Mouse (Mus musculus): ENCODE measurements around the gene Hcar1. TPM values are rescaled to one million over a fixed set of nuclear protein-coding genes. Genes with fewer than 3 reads are reported as not detected.

The Hcar1 gene
- total and polyA plus RNA-seq, 2 experiments from 2014 or later, result 0.18 to 5.3 TPM

DNA sequence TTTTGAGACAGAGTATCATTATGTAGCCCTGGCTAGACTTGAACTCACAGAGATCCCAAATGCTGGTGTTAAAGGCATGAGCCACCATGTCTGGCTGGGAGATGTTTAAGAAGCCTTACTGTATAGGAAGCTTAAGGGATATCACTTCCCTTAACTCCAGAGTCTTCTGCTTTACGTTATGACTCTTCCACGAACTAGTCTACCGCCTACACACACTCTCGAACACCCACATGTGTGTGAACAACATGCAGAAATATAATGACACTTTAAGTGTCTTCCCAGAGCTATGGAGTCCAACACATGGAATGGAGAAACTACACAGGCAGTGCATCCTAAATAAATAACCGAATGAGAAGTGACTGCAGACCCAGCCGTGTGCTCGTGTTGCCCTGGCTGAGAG, 4.1 kb upstream of the Hcar1 start:
- Histone ChIP-seq H3K36me3 (replicated peaks; ENCODE audit: control insufficient read depth, insufficient read depth, low read length) (no peaks in the 10 kb centered on the region), H3K9me3 (replicated peaks; ENCODE audit: control insufficient read depth, low read length) (no peaks in the 10 kb centered on the region), H3K4me2 (ENCODE audit: low read depth, low read length) (no peak overlapping the region), H3K4me1 (ENCODE audit: control insufficient read depth, insufficient read depth) (no peaks in the 10 kb centered on the region), H3K27ac (ENCODE audit: low read depth) (no peak overlapping the region), H3K4me3 (ENCODE audit: low read depth, low read length) (no peak overlapping the region), H3K9ac (replicated peaks; ENCODE audit: low read depth, low read length) (no peak overlapping the region), H3K27me3 (ENCODE audit: control insufficient read depth, insufficient read depth, low read length) (no peaks in the 10 kb centered on the region)
- WGBS, result 70% methylated on average over 7 of the region's 7 CpGs
- ATAC-seq (ENCODE audit: insufficient read depth, low read depth) (no peak), DNase-seq (ENCODE audit: low spot score) (no peak)
- no peak for TF ChIP-seq EP300 (IDR thresholded peaks at IDR 0.05; ENCODE audit: low read depth)
- TF ChIP-seq CTCF (IDR thresholded peaks at IDR 0.05; ENCODE audit: low read depth), result no peak

DNA sequence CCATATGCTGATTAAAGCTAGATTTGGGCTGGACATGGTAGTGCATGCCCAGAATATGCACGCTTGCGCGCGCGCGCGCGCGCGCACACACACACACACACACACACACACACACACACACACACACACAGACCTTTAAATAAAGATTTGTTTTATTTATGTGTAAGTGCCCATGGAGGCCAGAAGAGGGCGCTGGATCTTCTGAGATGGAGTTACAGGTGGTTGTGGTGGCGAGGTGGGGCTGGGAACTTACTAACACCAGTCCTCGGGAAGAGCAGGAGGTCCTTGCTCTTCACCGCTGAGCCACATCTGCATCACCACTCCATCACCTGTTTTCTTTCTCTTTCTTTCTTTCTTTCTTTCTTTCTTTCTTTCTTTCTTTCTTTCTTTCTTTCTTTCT, 958 bp upstream of the Hcar1 start:
- H3K9me3 ChIP-seq (replicated peaks; ENCODE audit: control insufficient read depth, low read length), result no peaks in the 10 kb centered on the region
- TF ChIP-seq CTCF (IDR thresholded peaks at IDR 0.05; ENCODE audit: low read depth), result no peak
- TF ChIP-seq EP300 (IDR thresholded peaks at IDR 0.05; ENCODE audit: low read depth), result no peak
- no peak overlapping the region for H3K4me2 ChIP-seq (ENCODE audit: low read depth, low read length)
- WGBS, result 86% methylated on average over 14 of the region's 14 CpGs
- DNase-seq (ENCODE audit: low spot score) (no peak), ATAC-seq (ENCODE audit: insufficient read depth, low read depth) (no peak)
- H3K9ac ChIP-seq (replicated peaks; ENCODE audit: low read depth, low read length), result no peak overlapping the region
- no peaks in the 10 kb centered on the region for H3K4me1 ChIP-seq (ENCODE audit: control insufficient read depth, insufficient read depth)
- H3K27me3 ChIP-seq (ENCODE audit: control insufficient read depth, insufficient read depth, low read length), result no peaks in the 10 kb centered on the region
- no peak overlapping the region for H3K27ac ChIP-seq (ENCODE audit: low read depth)
- H3K4me3 ChIP-seq (ENCODE audit: low read depth, low read length), result no peak overlapping the region
- H3K36me3 ChIP-seq (replicated peaks; ENCODE audit: control insufficient read depth, insufficient read depth, low read length), result no peaks in the 10 kb centered on the region

DNA sequence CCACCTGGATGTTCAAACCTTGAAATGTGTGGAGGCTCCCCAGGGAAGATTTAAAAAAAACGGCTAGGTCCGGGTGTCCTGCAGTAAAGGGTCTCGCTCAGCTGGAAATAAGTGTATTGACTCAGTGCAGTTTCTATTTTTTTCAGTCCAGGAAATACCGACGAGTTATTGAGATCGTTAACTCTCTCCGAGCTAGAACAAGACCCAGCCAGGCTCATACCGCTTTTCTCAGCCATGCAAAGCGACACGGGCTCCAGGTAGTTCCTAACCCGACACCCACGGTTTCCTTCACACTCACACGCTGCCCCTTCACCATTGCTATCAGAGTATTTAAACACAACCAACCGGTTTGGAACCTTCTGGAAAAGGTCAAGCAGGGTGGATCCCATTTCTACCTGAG, 1.8 kb downstream of the Hcar1 start:
- H3K4me2 ChIP-seq (ENCODE audit: low read depth, low read length), result peak overlapping the region; percentile 27; the same call in 1 of the 2 replicates
- H3K9ac ChIP-seq (replicated peaks; ENCODE audit: low read depth, low read length), result no peak overlapping the region
- TF ChIP-seq EP300 (IDR thresholded peaks at IDR 0.05; ENCODE audit: low read depth) (no peak), CTCF (IDR thresholded peaks at IDR 0.05; ENCODE audit: low read depth) (no peak)
- WGBS, result 52% methylated on average over 14 of the region's 14 CpGs
- H3K27me3 ChIP-seq (ENCODE audit: control insufficient read depth, insufficient read depth, low read length), result no peaks in the 10 kb centered on the region
- H3K36me3 ChIP-seq (replicated peaks; ENCODE audit: control insufficient read depth, insufficient read depth, low read length), result no peaks in the 10 kb centered on the region
- H3K9me3 ChIP-seq (replicated peaks; ENCODE audit: control insufficient read depth, low read length), result no peaks in the 10 kb centered on the region
- no peaks in the 10 kb centered on the region for H3K4me1 ChIP-seq (ENCODE audit: control insufficient read depth, insufficient read depth)
- no peak overlapping the region for H3K4me3 ChIP-seq (ENCODE audit: low read depth, low read length)
- no peak overlapping the region for H3K27ac ChIP-seq (ENCODE audit: low read depth)
- no peak for DNase-seq (ENCODE audit: low spot score)
- ATAC-seq (ENCODE audit: insufficient read depth, low read depth), result no peak

DNA sequence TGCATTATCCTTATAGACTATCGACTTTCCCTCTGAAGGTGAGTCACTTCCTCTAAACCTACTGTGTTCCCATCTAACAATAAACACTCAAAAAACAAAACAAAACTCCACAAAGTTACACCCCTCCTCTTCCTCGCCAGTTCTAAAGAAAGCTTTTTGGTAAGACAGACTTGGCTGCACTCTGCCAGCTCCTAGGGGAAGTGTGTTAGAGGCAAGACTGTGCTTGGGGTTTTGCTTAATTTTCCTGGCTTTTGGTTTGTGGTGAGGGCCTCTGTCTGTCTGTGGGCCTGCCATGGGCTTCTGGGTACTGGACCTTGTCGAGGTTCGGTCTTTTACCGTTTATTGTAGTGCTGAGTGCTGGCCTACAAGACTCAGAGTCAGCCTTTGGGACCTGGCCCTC, 5.6 kb downstream of the Hcar1 start:
- DNase-seq (ENCODE audit: low spot score) (no peak), ATAC-seq (ENCODE audit: insufficient read depth, low read depth) (no peak)
- no peak overlapping the region for H3K27ac ChIP-seq (ENCODE audit: low read depth)
- H3K4me2 ChIP-seq (ENCODE audit: low read depth, low read length), result no peak overlapping the region
- H3K27me3 ChIP-seq (ENCODE audit: control insufficient read depth, insufficient read depth, low read length), result no peaks in the 10 kb centered on the region
- TF ChIP-seq EP300 (IDR thresholded peaks at IDR 0.05; ENCODE audit: low read depth) (no peak), CTCF (IDR thresholded peaks at IDR 0.05; ENCODE audit: low read depth) (no peak)
- WGBS, result 74% methylated on average over 5 of the region's 5 CpGs
- H3K36me3 ChIP-seq (replicated peaks; ENCODE audit: control insufficient read depth, insufficient read depth, low read length), result no peaks in the 10 kb centered on the region
- no peaks in the 10 kb centered on the region for H3K9me3 ChIP-seq (replicated peaks; ENCODE audit: control insufficient read depth, low read length)
- H3K4me3 ChIP-seq (ENCODE audit: low read depth, low read length), result no peak overlapping the region
- no peaks in the 10 kb centered on the region for H3K4me1 ChIP-seq (ENCODE audit: control insufficient read depth, insufficient read depth)
- no peak overlapping the region for H3K9ac ChIP-seq (replicated peaks; ENCODE audit: low read depth, low read length)

DNA sequence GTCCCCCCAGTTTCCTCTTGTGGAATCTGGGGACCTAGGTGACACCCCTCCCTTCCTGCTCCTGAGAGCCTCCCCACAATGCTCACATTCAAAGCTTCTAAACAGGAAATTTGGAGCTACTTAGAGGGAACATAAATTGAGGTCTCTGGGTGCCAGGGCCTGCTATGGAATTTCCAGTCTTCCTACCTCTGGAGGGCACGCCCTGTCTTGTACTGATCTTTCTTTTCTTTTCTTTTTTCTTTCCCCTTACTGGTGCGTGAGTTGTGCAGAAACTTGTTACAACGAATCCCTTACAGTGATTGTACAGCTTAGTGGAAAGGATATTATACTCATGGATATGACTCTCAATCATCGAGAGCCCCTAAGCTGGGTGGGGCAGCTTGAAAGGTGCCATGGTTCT, 10.2 kb downstream of the Hcar1 start:
- ATAC-seq (ENCODE audit: insufficient read depth, low read depth), result no peak
- WGBS, result 84% methylated on average over 4 of the region's 4 CpGs
- TF ChIP-seq EP300 (IDR thresholded peaks at IDR 0.05; ENCODE audit: low read depth), result no peak
- TF ChIP-seq CTCF (IDR thresholded peaks at IDR 0.05; ENCODE audit: low read depth), result no peak
- Histone ChIP-seq H3K36me3 (replicated peaks; ENCODE audit: control insufficient read depth, insufficient read depth, low read length) (no peaks in the 10 kb centered on the region), H3K27me3 (ENCODE audit: control insufficient read depth, insufficient read depth, low read length) (no peaks in the 10 kb centered on the region), H3K9ac (replicated peaks; ENCODE audit: low read depth, low read length) (no peak overlapping the region), H3K9me3 (replicated peaks; ENCODE audit: control insufficient read depth, low read length) (no peaks in the 10 kb centered on the region), H3K4me1 (ENCODE audit: control insufficient read depth, insufficient read depth) (no peaks in the 10 kb centered on the region), H3K27ac (ENCODE audit: low read depth) (no peak overlapping the region), H3K4me3 (ENCODE audit: low read depth, low read length) (no peak overlapping the region), H3K4me2 (ENCODE audit: low read depth, low read length) (no peak overlapping the region)
- DNase-seq (ENCODE audit: low spot score), result no peak

DNA sequence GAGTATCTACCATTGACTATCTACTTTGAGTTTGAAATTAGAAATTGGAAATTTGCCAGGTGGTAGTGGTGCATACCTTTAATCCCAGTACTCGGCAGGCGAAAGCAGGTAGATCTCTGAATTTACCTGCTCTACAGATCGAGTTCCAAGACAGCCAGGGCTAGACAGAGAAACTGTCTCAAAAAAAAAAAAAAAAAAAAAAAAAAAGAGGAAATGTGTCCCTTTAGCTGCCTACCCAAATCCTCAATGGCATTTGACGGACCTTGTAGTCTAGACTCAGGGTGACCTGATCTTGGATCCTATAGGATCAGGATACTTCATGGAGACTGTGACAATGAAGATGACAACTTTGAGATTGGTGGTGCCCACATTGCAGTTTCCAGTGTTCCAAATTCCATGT, 13.4 kb downstream of the Hcar1 start:
- H3K4me2 ChIP-seq (ENCODE audit: low read depth, low read length), result no peak overlapping the region
- DNase-seq (ENCODE audit: low spot score), result no peak
- H3K36me3 ChIP-seq (replicated peaks; ENCODE audit: control insufficient read depth, insufficient read depth, low read length), result no peaks in the 10 kb centered on the region
- H3K9me3 ChIP-seq (replicated peaks; ENCODE audit: control insufficient read depth, low read length), result no peaks in the 10 kb centered on the region
- WGBS, result 68% methylated on average over 4 of the region's 4 CpGs
- H3K9ac ChIP-seq (replicated peaks; ENCODE audit: low read depth, low read length), result no peak overlapping the region
- H3K27me3 ChIP-seq (ENCODE audit: control insufficient read depth, insufficient read depth, low read length), result no peaks in the 10 kb centered on the region
- no peak overlapping the region for H3K27ac ChIP-seq (ENCODE audit: low read depth)
- no peak overlapping the region for H3K4me3 ChIP-seq (ENCODE audit: low read depth, low read length)
- TF ChIP-seq EP300 (IDR thresholded peaks at IDR 0.05; ENCODE audit: low read depth) (no peak), CTCF (IDR thresholded peaks at IDR 0.05; ENCODE audit: low read depth) (no peak)
- H3K4me1 ChIP-seq (ENCODE audit: control insufficient read depth, insufficient read depth), result no peaks in the 10 kb centered on the region
- ATAC-seq (ENCODE audit: insufficient read depth, low read depth), result no peak

All from heart, postnatal 0 days (tissue).